Mouse (Mus musculus): Measurements from ENCODE around the gene Clba1. TPM values are rescaled to one million over a fixed set of nuclear protein-coding genes. Genes with fewer than 3 reads are reported as not detected.

Clba1 gene
- total and polyA plus RNA-seq, 2 experiments from 2014 or later = 16.9 to 21.0 TPM

GRCm38 (mm10) chr12:112770396-112770795 lies 38.3 kb upstream of the Clba1 start:
- Histone ChIP-seq H3K27ac (no peak overlapping the region), H3K9me3 (ENCODE audit: low read length) (no peaks in the 10 kb centered on the region), H3K27me3 (ENCODE audit: insufficient read depth, low read length) (no peaks in the 10 kb centered on the region), H3K36me3 (ENCODE audit: insufficient read depth, low read length) (no peaks in the 10 kb centered on the region), H3K9ac (replicated peaks; ENCODE audit: low read length) (no peak overlapping the region), H3K4me3 (ENCODE audit: low read length) (no peak overlapping the region), H3K4me2 (ENCODE audit: low read depth, low read length) (no peak overlapping the region), H3K4me1 (ENCODE audit: insufficient read depth, low read length) (no peaks in the 10 kb centered on the region)
- DNase-seq (ENCODE audit: low spot score) (no peak), ATAC-seq (no peak)
- WGBS = 75% methylated on average over 4 of the region's 4 CpGs
- TF ChIP-seq CTCF (IDR thresholded peaks at IDR 0.05; ENCODE audit: low read depth) = no peak

- H3K4me2 ChIP-seq (ENCODE audit: low read depth, low read length) = no peak overlapping the region
- no peak for TF ChIP-seq CTCF (IDR thresholded peaks at IDR 0.05; ENCODE audit: low read depth)
- 92% methylated on average over 14 of the region's 14 CpGs for WGBS
Observed at GRCm38 (mm10) chr12:112772306-112772705, 36.4 kb upstream of the Clba1 start.

GRCm38 (mm10) chr12:112773366-112773765 lies 35.4 kb upstream of the Clba1 start:
- TF ChIP-seq CTCF (IDR thresholded peaks at IDR 0.05; ENCODE audit: low read depth) = no peak
- DNase-seq (ENCODE audit: low spot score) (no peak), ATAC-seq (no peak)
- no peaks in the 10 kb centered on the region for H3K9me3 ChIP-seq (ENCODE audit: low read length)
- no peak overlapping the region for H3K9ac ChIP-seq (replicated peaks; ENCODE audit: low read length)
- 50% methylated on average over 9 of the region's 9 CpGs for WGBS
- H3K4me3 ChIP-seq (ENCODE audit: low read length) = no peak overlapping the region
- no peaks in the 10 kb centered on the region for H3K36me3 ChIP-seq (ENCODE audit: insufficient read depth, low read length)
- no peaks in the 10 kb centered on the region for H3K4me1 ChIP-seq (ENCODE audit: insufficient read depth, low read length)
- no peak overlapping the region for H3K4me2 ChIP-seq (ENCODE audit: low read depth, low read length)
- H3K27me3 ChIP-seq (ENCODE audit: insufficient read depth, low read length) = no peaks in the 10 kb centered on the region
- H3K27ac ChIP-seq = no peak overlapping the region

More at GRCm38 (mm10) chr12:112772306-112772705, 36.4 kb upstream of the Clba1 start:
- Histone ChIP-seq H3K4me1 (ENCODE audit: insufficient read depth, low read length) (no peaks in the 10 kb centered on the region), H3K4me3 (ENCODE audit: low read length) (no peak overlapping the region), H3K36me3 (ENCODE audit: insufficient read depth, low read length) (no peaks in the 10 kb centered on the region), H3K27me3 (ENCODE audit: insufficient read depth, low read length) (no peaks in the 10 kb centered on the region), H3K27ac (no peak overlapping the region), H3K9me3 (ENCODE audit: low read length) (no peaks in the 10 kb centered on the region), H3K9ac (replicated peaks; ENCODE audit: low read length) (no peak overlapping the region)
- ATAC-seq (no peak), DNase-seq (ENCODE audit: low spot score) (no peak)

GRCm38 (mm10) chr12:112774026-112774425 lies 34.7 kb upstream of the Clba1 start:
- no peak overlapping the region for H3K4me2 ChIP-seq (ENCODE audit: low read depth, low read length)
- no peak overlapping the region for H3K27ac ChIP-seq
- no peak for ATAC-seq
- no peak overlapping the region for H3K9ac ChIP-seq (replicated peaks; ENCODE audit: low read length)
- no peaks in the 10 kb centered on the region for H3K27me3 ChIP-seq (ENCODE audit: insufficient read depth, low read length)
- no peak for DNase-seq (ENCODE audit: low spot score)
- no peaks in the 10 kb centered on the region for H3K9me3 ChIP-seq (ENCODE audit: low read length)
- H3K4me3 ChIP-seq (ENCODE audit: low read length) = no peak overlapping the region
- TF ChIP-seq CTCF (IDR thresholded peaks at IDR 0.05; ENCODE audit: low read depth) = no peak
- H3K36me3 ChIP-seq (ENCODE audit: insufficient read depth, low read length) = no peaks in the 10 kb centered on the region
- WGBS = 82% methylated on average over 6 of the region's 6 CpGs
- H3K4me1 ChIP-seq (ENCODE audit: insufficient read depth, low read length) = no peaks in the 10 kb centered on the region

- Histone ChIP-seq H3K9me3 (ENCODE audit: low read length) (no peaks in the 10 kb centered on the region), H3K4me1 (ENCODE audit: insufficient read depth, low read length) (no peaks in the 10 kb centered on the region), H3K27ac (no peak overlapping the region), H3K4me2 (ENCODE audit: low read depth, low read length) (no peak overlapping the region), H3K36me3 (ENCODE audit: insufficient read depth, low read length) (no peaks in the 10 kb centered on the region), H3K9ac (replicated peaks; ENCODE audit: low read length) (no peak overlapping the region), H3K4me3 (ENCODE audit: low read length) (no peak overlapping the region), H3K27me3 (ENCODE audit: insufficient read depth, low read length) (no peaks in the 10 kb centered on the region)
- WGBS = 94% methylated on average over 10 of the region's 10 CpGs
- TF ChIP-seq CTCF (IDR thresholded peaks at IDR 0.05; ENCODE audit: low read depth) = no peak
- DNase-seq (ENCODE audit: low spot score) = no peak
- no peak for ATAC-seq
Observed at GRCm38 (mm10) chr12:112774481-112774880, 34.3 kb upstream of the Clba1 start.

- Histone ChIP-seq H3K4me1 (ENCODE audit: insufficient read depth, low read length) (no peaks in the 10 kb centered on the region; the same call in 1 of the 2 replicates), H3K27me3 (ENCODE audit: insufficient read depth, low read length) (no peaks in the 10 kb centered on the region), H3K4me3 (ENCODE audit: low read length) (no peak overlapping the region), H3K27ac (no peak overlapping the region), H3K9ac (replicated peaks; ENCODE audit: low read length) (no peak overlapping the region), H3K9me3 (ENCODE audit: low read length) (no peaks in the 10 kb centered on the region), H3K4me2 (ENCODE audit: low read depth, low read length) (no peak overlapping the region), H3K36me3 (ENCODE audit: insufficient read depth, low read length) (no peaks in the 10 kb centered on the region)
- WGBS = 80% methylated on average over 8 of the region's 8 CpGs
- no peak; the same call in 1 of the 2 replicates for ATAC-seq
- TF ChIP-seq CTCF (IDR thresholded peaks at IDR 0.05; ENCODE audit: low read depth) = no peak
- DNase-seq (ENCODE audit: low spot score) = no peak
Observed at GRCm38 (mm10) chr12:112791026-112791425, 17.7 kb upstream of the Clba1 start.

- H3K4me2 ChIP-seq (ENCODE audit: low read depth, low read length) = no peak overlapping the region
- no peaks in the 10 kb centered on the region for H3K27me3 ChIP-seq (ENCODE audit: insufficient read depth, low read length)
- ATAC-seq (no peak), DNase-seq (ENCODE audit: low spot score) (peak; percentile 40)
- peaks cover 6% of the 10 kb centered on the region for H3K4me1 ChIP-seq (ENCODE audit: insufficient read depth, low read length)
- H3K9ac ChIP-seq (replicated peaks; ENCODE audit: low read length) = no peak overlapping the region
- H3K36me3 ChIP-seq (ENCODE audit: insufficient read depth, low read length) = no peaks in the 10 kb centered on the region
- no peaks in the 10 kb centered on the region for H3K9me3 ChIP-seq (ENCODE audit: low read length)
- no peak overlapping the region for H3K27ac ChIP-seq
- 70% methylated on average over 13 of the region's 13 CpGs for WGBS
- H3K4me3 ChIP-seq (ENCODE audit: low read length) = no peak overlapping the region
- TF ChIP-seq CTCF (IDR thresholded peaks at IDR 0.05; ENCODE audit: low read depth) = no peak
Observed at GRCm38 (mm10) chr12:112793601-112794355, 15.0 kb upstream of the Clba1 start.

All from hindbrain, postnatal 0 days (tissue).